Mouse (Mus musculus): ENCODE measurements around the gene Itga2b.
"Not testable (repeated sequence)": the region's sequence is repeated elsewhere in the genome, so short reads cannot be mapped to it uniquely, and the experiment has no call there.

Itga2b gene

GRCm38 (mm10) chr11:102411061-102411460, 58.9 kb downstream of the Itga2b start:
- DNase-seq (ENCODE audit: low spot score): no peak

DNA sequence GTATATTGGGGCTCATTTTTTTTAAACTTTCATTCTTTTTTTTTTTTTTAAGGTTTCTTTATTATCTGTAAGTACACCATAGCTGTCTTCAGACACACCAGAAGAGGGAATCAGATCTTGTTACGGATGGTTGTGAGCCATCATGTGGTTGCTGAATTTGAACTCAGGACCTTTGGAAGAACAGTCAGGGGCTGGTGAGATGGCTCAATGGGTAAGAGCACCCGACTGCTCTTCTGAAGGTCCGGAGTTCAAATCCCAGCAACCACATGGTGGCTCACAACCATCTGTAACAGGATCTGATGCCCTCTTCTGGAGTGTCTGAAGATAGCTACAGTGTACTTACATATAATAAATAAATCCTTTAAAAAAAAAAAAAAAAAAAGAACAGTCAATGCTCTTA, 59.6 kb downstream of the Itga2b start:
- DNase-seq (ENCODE audit: low spot score): not testable (repeated sequence)

- DNase-seq (ENCODE audit: low spot score): no peak
Observed at GRCm38 (mm10) chr11:102409795-102410330, 60.1 kb downstream of the Itga2b start.

GRCm38 (mm10) chr11:102408888-102409794, 60.8 kb downstream of the Itga2b start:
- no peak for DNase-seq (ENCODE audit: low spot score)

DNA sequence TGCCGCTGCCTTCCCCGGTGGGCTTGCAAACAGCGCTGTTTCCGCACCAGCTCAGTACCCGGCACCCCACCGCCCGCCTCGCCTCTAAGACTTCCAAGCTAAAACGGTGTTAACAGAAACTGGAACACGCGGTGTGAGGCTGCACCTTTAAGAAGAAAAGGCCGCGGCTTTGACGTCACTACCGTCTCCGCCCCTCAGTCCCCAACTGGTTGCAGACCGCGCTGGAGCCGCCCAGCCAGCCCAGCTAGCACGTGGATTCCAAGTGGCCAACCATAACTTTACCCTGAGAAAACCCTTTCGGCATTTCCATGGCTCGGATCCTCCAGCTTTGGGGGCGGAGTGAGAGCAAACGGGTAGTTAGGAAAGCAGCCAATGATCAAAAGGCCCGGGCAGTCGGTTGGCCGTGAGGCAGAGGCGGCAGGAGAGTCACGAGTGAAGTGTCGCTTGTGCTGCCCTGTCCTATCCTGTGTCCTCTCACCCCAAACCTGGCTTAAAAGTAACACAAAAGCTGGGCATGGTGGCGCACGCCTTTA, 61.5 kb downstream of the Itga2b start:
- peak; percentile 97 for DNase-seq (ENCODE audit: low spot score)

DNA sequence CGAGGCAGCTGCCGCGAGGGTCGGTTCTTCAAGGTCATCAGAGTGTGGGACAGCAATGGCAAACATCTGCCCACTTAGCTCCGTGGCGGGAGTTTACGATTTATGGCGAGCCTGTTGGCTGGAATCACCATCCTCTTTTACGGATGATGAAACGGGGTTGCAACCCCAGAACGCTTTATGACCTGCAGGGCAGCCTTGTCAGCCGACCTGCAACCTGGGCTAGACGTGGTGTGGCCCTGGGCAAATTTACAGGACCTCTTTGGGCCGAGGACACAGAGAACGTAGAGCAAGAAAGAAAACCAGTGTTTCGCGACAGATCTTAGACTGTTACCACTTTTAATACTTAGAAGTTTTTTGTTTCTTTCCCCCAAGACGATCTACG, 62.1 kb downstream of the Itga2b start, which contains the start of gene Slc25a39:
Gene Slc25a39, minus strand, starts transcription at position 113 of the 382 bp plus-strand sequence.
- no peak for DNase-seq (ENCODE audit: low spot score)

- DNase-seq (ENCODE audit: low spot score): peak; percentile 88
Observed at GRCm38 (mm10) chr11:102406900-102407833, 62.8 kb downstream of the Itga2b start.

GRCm38 (mm10) chr11:102406401-102406800, 63.5 kb downstream of the Itga2b start:
- DNase-seq (ENCODE audit: low spot score): no peak

DNA sequence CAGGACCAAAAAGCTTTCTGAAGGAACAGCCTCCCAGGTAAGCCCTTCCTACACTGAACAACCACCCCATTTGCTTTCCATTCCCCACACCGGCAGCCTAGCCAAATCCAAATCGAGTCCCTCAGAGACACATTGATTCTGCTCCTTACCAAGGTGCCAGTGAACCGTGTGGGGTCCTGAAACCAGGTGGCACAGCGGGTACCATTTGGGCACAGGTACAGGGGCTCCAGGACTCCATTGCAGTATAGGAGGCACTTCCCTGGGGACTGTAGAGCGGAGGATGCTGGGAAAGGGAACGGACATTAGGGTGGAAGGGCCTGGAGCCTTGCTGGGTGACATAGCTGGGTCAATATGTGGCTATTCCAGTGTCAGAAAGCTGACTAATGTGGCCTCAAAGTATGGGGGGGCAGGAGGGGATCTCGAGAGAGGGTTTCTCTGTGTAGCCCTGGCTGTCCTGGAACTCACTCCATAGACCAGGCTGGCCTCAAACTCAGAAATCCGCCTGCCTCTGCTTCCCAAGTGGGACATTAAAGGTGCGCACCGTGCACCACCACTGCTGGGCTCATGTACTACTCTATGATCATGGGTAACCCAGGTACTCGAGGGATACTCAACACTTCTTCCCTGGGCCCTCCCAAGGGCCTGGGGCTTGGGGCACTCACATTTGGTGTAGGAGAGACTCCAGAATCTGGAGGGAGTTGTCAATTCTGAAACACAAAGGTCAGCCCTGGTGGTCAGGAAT, 64.2 kb downstream of the Itga2b start:
- no peak for DNase-seq (ENCODE audit: low spot score)

GRCm38 (mm10) chr11:102404161-102405010, 65.5 kb downstream of the Itga2b start:
- DNase-seq (ENCODE audit: low spot score): no peak

GRCm38 (mm10) chr11:102403657-102404056, 66.3 kb downstream of the Itga2b start:
- DNase-seq (ENCODE audit: low spot score): no peak

Measured in ovary, adult 18-20 months (tissue).